Mouse (Mus musculus): ENCODE results near the gene Chmp6.

Chmp6 gene

DNA sequence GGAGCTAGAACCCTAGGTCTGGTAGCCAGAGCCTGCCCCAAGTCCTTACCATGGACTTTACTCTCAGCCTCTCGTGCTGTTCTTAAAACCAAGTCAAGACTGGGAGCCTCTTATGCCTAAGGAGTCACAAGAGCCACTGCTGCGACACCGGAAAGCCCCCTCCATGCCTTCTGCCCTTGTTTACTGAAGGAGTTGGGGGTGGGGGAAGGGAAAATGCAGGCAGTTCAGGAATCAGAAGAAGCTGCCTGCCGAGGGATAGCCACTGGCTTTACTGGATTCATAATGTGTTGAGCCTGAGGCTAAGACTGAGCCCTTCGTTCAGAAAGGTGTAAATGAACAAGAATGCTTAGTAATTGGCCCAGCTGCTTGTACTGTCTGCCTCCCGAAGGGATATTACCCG is 396 bp upstream of the Chmp6 start:
- no peak for DNase-seq

DNA sequence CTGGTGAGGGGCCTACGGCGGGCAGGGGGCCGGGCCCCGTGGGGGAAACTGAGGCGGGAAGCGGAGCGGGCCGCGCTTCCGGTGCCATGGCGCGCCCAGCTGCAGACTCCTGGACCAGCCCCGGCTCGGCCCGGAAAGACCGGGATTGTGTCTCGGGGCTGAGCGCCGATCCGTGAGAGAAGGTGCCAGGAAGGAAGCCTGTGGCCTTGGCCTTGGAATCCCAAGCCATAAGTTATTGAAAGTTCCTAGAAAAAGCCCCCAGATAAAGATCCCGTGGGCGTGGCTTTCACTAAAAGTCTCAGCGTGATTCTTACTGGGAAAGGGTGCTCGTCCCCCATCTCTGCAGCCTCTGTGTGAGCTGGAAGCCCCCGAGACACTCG is 684 bp downstream of the Chmp6 start:
- DNase-seq, result no peak

DNA sequence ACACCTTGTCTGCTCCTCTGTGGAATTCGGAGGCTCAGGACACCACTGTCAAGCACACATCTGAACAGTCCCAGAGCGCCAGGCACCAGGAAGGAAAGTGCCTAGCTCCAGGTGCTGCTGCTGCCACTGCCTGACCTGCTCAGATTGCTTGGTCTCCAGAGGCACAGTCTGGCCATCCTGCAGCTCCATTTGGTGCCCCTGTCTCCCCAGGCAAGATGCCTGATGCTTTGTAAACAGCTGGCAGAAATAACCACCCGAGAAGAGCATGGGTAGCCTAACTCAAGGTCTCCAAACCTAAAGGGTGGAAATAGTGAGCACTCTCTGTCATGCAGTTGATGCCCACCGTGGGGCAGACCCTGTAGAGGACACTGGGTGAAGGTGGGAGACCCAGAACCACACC is 1.1 kb downstream of the Chmp6 start:
- DNase-seq, result no peak

DNA sequence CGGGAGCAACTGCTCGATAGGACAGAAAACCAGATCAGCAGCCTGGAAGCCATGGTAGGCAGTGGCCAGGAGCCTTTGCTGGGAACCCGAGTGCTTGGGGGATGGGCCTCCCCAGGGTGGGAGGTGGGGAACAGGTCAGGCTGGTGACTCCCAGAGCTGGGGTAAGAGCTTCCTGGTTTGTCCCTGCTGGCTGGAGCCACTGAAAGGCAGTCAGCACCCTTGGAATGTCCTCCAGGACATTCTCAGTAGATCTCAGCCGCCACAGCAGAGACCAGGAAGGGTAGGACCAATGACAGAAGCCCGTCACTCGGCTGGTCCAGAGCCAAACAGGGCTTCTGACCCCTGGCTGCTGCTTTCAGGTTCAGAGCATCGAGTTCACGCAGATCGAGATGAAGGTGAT is 2.4 kb downstream of the Chmp6 start:
- DNase-seq, result peak; percentile 65

DNA sequence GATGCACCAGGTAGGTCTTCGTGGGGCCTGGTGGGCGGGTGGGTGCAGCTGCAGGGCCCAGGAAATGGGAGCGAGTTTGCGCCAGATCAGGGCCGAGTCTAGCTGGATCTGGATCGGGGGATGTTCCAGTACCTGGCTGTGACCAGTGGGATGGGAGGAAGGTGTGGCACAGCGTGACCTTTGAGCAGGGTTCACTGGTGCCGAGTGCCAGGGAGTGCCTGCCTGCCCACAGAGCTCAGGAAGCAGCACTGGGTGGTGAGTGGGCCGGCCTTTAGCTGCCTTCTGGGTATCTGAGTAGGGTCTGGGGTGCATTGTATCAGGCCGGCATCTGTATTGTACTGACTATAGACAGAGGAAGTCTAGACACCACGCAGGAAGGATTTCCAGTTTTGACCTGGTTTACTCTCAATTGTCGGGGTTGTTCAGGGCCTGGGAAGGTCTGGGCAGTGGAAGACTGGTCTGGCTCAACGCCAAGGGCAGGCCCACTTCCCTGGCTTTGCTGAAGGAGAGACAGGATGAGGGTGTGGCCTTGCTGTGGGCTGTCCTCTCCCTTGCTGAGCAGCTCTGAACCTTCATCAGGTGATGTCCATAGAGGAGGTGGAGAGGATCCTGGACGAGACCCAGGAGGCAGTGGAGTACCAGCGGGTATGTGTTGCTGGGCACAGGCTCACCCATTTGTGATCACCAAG is 3.0 kb downstream of the Chmp6 start:
- DNase-seq, result peak; percentile 90

DNA sequence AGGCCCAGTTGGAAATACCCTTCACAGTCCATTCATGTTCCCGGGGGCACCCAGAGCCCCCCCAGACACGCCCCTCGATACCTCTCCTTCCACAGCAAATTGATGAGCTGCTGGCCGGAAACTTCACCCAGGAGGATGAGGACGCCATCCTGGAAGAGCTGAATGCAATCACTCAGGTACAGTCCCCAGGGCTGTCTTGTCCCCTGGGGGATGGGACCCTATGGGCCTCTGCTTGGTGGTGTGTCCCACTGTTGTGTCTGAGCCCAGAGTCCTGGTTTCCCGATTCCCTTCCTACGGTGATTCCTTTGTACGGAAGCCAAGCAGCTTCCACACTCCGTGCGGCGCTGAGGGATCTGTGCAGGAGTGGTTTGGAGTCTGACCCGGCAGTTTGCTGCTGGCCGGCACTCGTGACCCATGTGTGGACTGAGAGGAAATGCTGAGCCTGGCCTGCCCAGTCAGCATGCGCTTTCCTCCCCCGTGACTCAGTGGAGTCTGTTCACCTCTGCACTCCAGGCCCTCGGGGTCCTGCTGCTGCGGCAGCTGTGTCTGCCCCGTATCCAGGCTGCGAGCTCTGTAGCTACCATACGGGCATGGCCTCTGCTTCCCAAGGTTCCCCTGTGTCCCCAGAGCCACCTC is 3.7 kb downstream of the Chmp6 start:
- DNase-seq, result peak; percentile 79

DNA sequence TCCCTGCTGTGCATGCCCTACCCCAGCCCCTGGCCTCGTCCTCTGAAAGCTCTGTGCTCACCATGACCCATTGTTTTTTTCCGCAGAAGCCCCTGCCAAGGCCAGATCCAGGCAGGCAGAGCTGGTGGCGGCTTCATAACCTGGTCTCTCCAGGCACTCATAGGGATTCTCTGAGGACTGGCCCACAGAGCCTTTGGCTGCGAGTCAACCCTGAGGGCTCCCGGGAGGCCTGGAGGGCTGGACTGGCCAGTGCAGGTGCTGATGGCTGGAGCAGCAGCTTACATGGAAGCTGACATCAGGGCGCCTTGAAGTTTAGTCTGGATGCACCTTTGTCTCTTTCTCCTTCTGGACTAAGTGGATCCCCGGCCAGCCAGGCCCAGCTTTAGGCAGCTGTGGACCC is 5.3 kb downstream of the Chmp6 start:
- no peak for DNase-seq

DNA sequence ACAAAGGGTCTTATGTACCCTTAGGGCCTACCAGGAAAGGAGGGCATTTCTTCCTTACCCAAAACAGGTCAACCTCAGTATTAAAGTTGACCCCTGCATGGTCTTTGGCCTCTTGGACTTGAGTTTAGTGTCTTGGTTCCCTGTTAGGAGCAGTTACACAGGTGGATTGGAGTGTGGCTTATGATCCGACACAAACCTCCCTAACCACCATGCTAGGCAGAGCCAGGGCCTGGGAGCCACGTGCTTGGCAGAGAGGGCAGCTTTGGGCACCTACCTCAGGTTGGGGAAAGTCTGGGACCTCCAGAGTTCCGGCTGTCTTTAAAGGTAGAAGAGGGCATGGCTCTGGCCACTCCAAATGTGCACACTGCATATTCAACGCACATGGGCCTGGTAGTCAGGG is 6.2 kb downstream of the Chmp6 start:
- DNase-seq, result no peak

DNA sequence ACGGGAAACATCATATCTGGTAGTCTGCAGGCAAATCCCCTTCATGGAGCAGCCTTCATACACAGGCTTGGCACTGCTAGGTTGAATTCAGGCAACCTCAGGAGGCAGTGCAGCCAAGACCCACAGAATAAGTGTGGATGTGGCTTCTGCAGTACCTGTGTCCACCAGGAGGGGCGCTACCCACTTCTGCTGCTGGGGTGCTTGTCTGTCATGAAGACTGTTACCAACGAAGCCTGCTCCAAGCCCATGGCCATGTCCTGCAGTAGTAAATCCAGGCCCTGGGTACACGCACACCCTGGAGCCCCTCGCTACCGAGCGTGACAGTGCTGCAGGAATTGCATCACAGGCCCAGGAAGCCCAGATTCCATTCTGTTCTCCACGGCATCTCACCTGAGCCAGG is 6.7 kb downstream of the Chmp6 start:
- DNase-seq, result peak; percentile 82

DNA sequence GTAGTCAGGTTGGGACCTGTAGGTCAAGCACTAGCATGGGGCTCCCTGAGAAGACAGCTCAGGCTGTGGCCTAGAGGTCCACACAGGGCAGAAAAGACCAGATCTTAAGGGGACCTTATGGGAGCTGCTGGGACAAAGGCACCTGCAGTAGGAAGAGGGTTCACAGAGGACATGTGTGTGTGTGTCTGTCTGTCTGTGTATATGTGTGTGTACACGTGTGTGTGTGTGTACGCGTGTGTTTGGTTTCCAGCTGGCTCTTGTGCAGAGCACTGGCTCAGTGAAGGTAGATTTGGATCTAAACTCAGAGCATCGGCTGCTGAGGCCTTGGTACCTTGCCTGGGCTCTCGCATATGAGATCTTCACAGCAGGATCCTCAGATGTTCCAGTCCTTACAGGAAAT is 7.4 kb downstream of the Chmp6 start:
- no peak for DNase-seq

DNA sequence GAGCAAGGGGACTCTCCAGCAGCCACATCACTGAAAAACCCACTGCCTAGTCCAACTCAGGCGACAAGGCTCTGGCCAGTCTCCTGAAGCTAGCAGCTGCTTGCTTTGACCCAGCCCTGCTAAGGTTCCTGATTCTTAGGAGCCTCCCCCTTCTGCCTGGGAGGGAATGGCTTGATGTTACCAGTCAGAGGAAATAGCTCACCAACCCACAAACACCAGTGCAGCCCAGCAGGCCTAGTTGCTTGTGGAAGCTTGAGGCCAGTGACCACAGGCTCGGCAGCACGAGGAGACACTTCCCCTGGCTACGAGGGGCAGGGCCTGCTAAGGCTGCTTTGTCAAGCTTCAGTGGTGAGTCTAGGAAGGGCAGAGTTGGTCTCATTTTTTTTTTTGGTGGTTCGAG is 11.9 kb downstream of the Chmp6 start:
- DNase-seq, result no peak

DNA sequence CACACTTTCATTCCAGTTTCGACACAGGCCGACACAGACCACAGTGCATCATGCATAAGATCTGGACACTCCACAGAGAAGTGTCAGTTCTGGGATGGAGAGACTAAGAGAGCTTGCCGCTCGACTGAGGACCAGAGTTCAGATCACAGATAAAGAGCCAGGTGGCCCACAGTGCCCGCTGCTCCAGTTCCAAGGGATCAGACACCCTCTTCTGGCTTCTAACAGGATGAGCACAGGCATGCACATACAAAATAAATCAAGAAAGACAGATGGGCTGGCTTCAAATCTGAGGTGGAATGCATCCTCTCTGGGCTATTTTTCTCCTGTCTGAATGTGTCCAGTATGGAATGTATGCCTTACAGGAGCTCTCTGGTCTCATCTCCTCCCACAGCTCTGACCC is 13.5 kb downstream of the Chmp6 start:
- DNase-seq, result no peak

DNA sequence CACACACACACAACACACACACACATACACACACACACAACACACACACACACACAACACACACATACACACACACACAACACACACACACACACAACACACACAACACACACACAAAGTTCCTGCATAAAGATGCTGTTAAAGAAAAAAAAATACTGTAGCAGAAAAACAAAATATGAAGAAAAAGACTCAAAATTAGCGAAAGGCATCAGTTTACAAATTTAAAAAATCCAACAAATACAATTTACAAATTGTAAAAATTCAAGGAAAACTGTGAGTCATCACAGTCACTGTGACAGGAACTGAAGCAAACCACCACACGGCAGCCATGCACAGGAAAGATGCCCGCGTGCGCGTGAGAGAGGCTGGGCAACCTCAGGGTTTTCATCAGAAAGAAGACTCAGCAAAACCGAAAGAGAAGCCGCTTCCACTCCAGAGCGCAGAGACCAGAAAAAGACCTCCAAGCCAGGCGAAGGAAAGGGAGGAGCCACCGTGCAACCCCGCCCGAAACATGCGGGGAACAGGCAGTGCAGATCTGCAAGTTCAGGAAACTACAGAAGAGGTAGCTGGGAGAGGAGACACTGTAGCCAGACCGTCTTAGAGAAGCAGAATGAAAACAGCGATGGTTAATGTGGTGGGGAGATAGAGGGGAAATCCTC is 14.9 kb downstream of the Chmp6 start:
- peak; percentile 66 for DNase-seq

DNA sequence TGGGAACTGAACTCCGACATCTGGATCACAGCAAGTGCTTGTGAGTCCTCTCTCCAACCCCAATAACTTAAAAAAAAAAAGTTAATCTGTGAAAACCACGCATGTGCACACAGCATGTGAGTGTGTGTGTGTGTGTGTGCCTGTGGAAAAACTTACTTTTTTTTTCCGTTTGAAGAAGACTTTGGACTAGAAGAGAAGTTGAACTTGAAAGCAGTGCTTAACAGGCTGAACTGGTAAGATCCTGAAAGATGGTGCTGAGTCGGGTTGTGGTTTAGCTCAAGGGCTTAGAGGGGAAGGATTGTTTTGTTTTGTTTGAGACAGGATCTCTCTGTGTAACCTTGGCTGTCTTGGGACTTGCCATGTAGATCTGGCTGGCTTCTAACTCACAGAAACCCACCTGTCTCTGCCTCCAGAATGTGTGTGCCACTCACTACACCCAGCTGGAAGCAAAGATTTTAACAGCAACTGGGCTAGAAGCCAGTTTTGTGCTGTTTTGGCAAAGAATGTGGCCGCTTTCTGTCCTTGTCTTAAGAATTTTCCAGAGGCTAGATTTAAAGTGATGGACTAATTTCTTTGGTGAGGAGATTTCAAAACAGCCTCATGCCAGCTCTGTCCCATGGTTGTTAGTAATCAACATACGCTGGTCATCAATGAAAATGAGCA is 16.5 kb downstream of the Chmp6 start:
- DNase-seq, result no peak

DNA sequence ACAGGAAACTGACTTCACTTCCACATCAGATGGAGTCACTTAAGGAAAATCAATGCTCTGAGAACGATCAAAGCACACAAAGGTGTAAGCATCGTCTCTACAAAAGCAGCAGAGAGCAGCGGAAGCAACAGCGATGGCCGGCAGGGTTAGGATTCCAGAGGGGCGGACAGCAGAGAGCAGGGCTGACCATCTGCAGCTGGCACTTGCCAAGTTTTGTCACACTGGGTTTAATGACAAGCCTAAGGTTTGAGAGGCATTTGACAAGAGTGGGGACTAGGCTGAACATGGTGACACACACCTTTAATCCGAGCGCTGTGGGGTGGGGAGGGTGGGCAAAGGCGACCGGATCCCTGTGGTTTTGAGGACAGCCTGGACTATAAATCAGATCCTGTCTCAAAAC is 18.6 kb downstream of the Chmp6 start:
- DNase-seq, result no peak

DNA sequence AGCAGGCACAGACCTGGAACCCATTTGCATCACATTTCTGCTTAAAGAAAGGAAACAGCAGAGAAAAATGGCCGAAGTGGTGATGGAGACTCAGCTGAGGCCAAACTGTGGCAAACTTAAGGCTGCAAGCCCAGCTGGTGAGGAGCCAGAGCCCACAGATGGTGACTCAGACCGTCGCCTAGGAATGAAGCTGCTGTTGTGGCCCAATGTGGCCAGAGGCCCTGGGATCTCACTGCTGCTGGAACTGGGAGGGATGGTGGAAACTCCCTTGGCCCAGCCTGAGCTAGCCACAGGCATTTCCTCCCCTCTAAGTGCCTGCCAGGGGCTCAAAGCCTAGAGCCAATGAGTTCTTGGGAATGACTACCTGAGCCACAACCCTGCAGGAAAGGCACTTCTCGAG is 19.9 kb downstream of the Chmp6 start:
- DNase-seq, result no peak

DNA sequence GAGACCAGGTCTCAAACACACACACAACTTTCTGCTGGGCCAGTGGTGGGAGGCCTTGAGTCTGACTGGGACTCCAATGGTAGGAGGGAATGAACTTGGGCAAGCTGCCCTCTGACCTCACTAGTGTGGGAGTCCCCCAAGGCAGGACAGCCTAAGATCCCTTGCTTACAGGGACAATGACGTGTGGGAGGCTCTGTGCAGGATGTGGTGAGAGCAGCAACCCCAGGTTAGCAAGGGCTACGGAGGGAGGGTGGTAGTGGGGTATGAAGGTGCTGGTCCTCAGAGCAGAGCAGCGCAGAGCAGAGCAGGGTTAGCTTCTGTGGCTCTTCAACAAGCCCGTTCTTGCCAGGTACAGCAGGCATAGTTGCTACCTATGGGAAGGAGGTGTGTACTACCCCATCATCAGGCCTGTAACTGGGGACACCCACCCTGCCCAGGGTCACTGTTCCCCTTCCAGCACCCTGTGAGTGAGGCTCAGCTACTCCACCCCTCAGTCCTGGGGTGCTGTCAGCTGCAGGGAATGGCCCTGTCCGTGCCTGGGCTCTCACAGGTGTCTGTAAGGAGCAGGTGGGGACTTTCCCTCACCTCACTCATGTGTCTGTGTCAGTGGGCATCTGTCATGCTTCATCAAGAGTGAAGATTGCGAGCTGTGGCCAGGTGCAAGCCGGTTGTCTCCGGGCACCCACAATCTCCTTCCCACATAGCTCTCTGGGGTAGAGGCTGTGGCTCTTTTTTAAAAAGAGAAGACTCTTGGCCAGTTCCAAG is 20.8 kb downstream of the Chmp6 start:
- no peak for DNase-seq

DNA sequence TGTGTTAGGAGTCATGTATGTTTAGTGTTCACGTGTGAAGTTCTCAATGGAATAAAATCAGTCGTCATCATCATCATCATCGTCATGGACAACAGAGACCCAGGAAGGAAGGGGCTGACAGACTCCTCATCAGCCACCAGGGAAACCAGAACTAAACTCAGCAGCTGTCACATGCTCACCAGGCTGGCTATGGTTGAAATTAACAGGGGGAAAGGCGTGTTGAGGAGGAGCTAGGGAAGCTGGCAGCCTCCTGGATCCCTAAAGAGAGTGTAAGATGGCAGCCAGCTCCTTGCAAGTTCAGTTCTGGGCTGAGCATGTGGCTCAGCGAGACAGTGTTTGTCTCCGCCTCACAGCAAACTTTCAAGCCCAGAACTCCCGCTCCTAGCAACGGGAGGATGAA is 21.5 kb downstream of the Chmp6 start:
- no peak for DNase-seq

DNA sequence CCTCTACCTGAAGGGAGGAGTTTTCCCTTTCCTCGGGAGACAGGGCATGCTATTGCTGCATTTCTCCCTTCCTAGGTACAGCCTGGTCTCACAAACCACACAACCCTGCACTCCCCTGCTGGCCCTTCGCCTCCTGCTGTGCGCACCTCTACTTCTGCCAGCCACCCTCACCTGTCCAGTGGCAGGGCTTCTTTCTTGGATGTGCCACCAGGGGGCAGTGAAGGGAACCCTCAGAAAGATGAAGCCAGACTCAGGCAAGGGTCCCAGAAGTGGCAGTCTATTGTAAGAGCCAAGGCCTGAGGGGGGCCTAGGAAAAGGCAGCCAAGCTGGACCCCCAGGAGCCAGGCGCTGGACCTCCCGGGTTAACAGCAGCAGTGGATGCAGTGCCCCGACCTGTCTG is 22.2 kb downstream of the Chmp6 start:
- peak; percentile 88 for DNase-seq

DNA sequence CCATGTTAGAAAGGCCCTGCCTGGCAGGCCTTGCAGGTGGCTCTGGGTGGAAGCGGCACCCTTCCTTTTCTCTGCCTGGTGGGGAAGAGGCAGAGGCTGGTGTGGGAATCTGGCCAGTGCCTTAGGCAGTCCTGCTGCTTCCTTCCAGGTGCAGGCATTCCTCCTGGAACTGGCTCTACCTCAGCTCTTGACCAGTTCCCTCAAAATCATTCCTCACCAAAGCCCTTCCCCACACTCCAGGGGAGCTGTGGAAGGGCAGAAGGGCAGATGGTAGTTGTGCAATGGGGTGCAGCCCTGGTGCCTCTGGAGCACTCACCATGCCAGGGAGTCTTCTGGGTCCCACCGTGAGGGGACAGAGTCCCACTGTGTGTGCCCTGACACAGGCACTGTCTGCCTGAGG is 23.2 kb downstream of the Chmp6 start:
- no peak for DNase-seq

DNA sequence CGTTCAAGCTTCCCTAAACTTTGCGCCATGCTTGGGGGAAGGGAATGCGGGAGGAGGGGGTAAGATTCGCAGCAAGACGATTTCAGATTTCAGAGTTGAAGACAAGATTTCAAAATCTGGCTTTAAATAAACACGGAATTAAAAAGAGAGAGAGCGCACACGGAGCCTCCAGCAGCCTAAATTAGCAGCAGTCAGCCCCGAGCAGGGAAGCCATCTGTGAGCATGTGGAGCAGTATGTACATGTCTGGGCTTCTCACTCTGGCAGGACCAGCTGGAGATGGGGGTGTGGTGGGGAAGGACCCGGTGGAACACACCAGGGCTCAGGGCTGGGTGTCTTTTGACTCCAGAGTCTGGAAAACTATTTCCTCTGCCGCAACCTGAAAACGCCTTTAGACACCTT is 24.0 kb downstream of the Chmp6 start:
- no peak for DNase-seq

DNA sequence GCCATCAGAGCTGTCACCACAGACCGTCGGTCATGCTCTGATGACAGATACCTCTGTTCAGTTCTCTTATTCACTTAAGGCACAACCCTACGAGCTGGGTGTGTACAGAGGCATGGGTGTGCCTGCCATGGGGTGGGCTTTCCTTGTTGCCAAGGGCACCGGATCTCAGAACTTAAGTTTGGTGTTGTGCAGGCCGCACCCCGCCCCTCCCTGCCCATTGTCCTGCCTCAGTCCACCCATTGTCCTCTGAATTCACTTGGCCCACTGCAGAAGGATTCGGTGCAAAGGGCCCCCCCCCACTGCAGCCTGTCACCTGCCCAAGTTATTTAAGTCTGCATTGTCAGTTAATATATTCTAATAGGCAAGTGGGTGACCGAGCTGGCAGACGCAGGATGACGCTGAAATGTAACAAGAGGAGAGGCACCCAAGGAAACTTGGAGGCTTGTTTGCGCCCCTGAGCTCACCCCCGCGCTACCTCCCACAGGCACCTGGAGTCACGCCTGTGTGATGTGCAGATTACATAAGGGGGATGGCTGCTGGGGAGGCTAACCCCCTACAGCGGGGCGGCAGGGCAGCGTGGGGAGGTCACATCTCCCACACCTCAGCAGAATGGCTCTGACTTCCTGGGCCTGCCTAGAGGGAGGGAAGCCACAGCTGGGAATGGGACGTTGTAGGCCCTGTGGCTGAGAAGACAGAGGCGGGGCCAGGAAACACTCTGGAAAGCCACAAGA is 24.7 kb downstream of the Chmp6 start:
- peak; percentile 52 for DNase-seq
